Mouse (Mus musculus) layer of hippocampus, postnatal 36 days (tissue): Measurements from ENCODE around the gene Dvl2. TPM values are rescaled to one million over a fixed set of nuclear protein-coding genes. Genes with fewer than 3 reads are reported as not detected.

ENCODE experiments used
- DNase-seq, 2 experiments: peaks; one replicate each; pipeline ENCODE4 v3.0.0; 2022
- total RNA-seq, 2 experiments: library from RNA; stranded (reverse); gene quantifications; 2 replicates each; pipeline ENCODE4 v1.2.3; 2021

Dvl2 gene
- total RNA-seq, 2 experiments from 2014 or later, result 36.8 to 41.7 TPM

- no peak for DNase-seq
Measured at GRCm38 (mm10) chr11:69982225-69982624, 18.2 kb upstream of the Dvl2 start, which contains the start of gene Elp5. Gene Elp5, minus strand, starts transcription at chr11:69982517.

- no peak for DNase-seq
Measured at GRCm38 (mm10) chr11:69982877-69983276, 17.5 kb upstream of the Dvl2 start.

- no peak for DNase-seq
Measured at GRCm38 (mm10) chr11:69983377-69983776, 17.0 kb upstream of the Dvl2 start.

GRCm38 (mm10) chr11:69984431-69984830, 16.0 kb upstream of the Dvl2 start:
- no peak for DNase-seq

- DNase-seq, result no peak
Measured at GRCm38 (mm10) chr11:69989949-69990348, 10.4 kb upstream of the Dvl2 start.

GRCm38 (mm10) chr11:69990850-69991691, 9.3 kb upstream of the Dvl2 start, which contains the start of gene Gabarap:
Gene Gabarap, plus strand, starts transcription at chr11:69991143.
- peak; percentile 96 for DNase-seq

- no peak for DNase-seq
Measured at GRCm38 (mm10) chr11:69991711-69992110, 8.7 kb upstream of the Dvl2 start.

GRCm38 (mm10) chr11:69992396-69992795, 8.0 kb upstream of the Dvl2 start:
- DNase-seq, result no peak

- no peak for DNase-seq
Measured at GRCm38 (mm10) chr11:69992932-69993331, 7.5 kb upstream of the Dvl2 start.

- no peak for DNase-seq
Measured at GRCm38 (mm10) chr11:69994401-69995090, 5.8 kb upstream of the Dvl2 start.

- DNase-seq, result peak; percentile 97 to 98
Measured at GRCm38 (mm10) chr11:69995391-69995960, 4.9 kb upstream of the Dvl2 start, which contains the start of gene Phf23. Gene Phf23, plus strand, starts transcription at chr11:69995777.

GRCm38 (mm10) chr11:69996161-69997061, 4.0 kb upstream of the Dvl2 start:
- DNase-seq, result no peak

GRCm38 (mm10) chr11:69997070-69997509, 3.3 kb upstream of the Dvl2 start:
- peak; percentile 70 to 73 for DNase-seq

- DNase-seq, result no peak
Measured at GRCm38 (mm10) chr11:69998567-69999491, 1.6 kb upstream of the Dvl2 start.

GRCm38 (mm10) chr11:69999666-70000065, 729 bp upstream of the Dvl2 start:
- no peak for DNase-seq

- DNase-seq, result no peak
Measured at GRCm38 (mm10) chr11:70001159-70001558, 764 bp downstream of the Dvl2 start.

- no peak for DNase-seq
Measured at GRCm38 (mm10) chr11:70001865-70002264, 1.5 kb downstream of the Dvl2 start.

- no peak for DNase-seq
Measured at GRCm38 (mm10) chr11:70002471-70002870, 2.1 kb downstream of the Dvl2 start.

GRCm38 (mm10) chr11:70005521-70005920, 5.1 kb downstream of the Dvl2 start:
- DNase-seq, result no peak

- DNase-seq, result no peak
Measured at GRCm38 (mm10) chr11:70010033-70010432, 9.6 kb downstream of the Dvl2 start.

GRCm38 (mm10) chr11:70010548-70010947, 10.2 kb downstream of the Dvl2 start:
- no peak for DNase-seq
